8 mouse cellular contexts compared by ENCODE assay signal in genomic region chr19:53903507-53904321, GRCm38 (mm10). TPM values are rescaled to one million over a fixed set of nuclear protein-coding genes. Genes with fewer than 3 reads are reported as not detected.
DNase-seq lines count a peak whose midpoint lies in the region; ATAC-seq lines count a peak whose summit lies in the region.

No protein-coding gene starts in this region.

- H3K36me3 ChIP-seq in embryonic facial prominence, embryonic 10.5 days (replicated peaks), result no peaks in the 10 kb centered on the region
- peaks cover 4% of the 10 kb centered on the region; the same call in 1 of the 2 replicates for H3K36me3 ChIP-seq in limb, embryonic 15.5 days
- no peaks in the 10 kb centered on the region for H3K36me3 ChIP-seq in midbrain, embryonic 15.5 days (replicated peaks)
- H3K36me3 ChIP-seq in splenic B cell, adult 2 months (ENCODE audit: control insufficient read depth, insufficient read depth, low read length, poor library complexity, severe bottlenecking), result no peaks in the 10 kb centered on the region

- peak; percentile 31 for ATAC-seq in limb, embryonic 15.5 days (ENCODE audit: insufficient number of reproducible peaks, low FRiP score, low TSS enrichment, low read depth)
- peak; percentile 80 for ATAC-seq in midbrain, embryonic 15.5 days (replicated peaks)

- under 1% methylated on average over 83 of the region's 83 CpGs for WGBS in embryonic facial prominence, embryonic 10.5 days
- WGBS in limb, embryonic 15.5 days, result under 1% methylated on average over 74 of the region's 83 CpGs
- under 1% methylated on average over 57 of the region's 83 CpGs for WGBS in midbrain, embryonic 15.5 days

- DNase-seq in 416B (ENCODE audit: low read depth), result peak; percentile 79
- DNase-seq in adrenal gland, adult 2 months, result peak; percentile 76
- peak; percentile 65 for DNase-seq in embryonic facial prominence, embryonic 10.5 days (ENCODE audit: low spot score)
- DNase-seq in heart, adult 9 months (ENCODE audit: low spot score in 2 of 2), result peak; percentile 59 to 62
- DNase-seq in kidney, adult 8-10 months, result peak; percentile 39 to 46
- DNase-seq in splenic B cell, adult 2 months (ENCODE audit: low read depth, low spot score), result peak; percentile 76

- peak overlapping the region; percentile 95 for H3K27ac ChIP-seq in embryonic facial prominence, embryonic 10.5 days (replicated peaks)
- H3K27ac ChIP-seq in limb, embryonic 15.5 days, result peak overlapping the region; percentile 92
- peak overlapping the region; percentile 91 for H3K27ac ChIP-seq in midbrain, embryonic 15.5 days

- peaks cover 27% of the 10 kb centered on the region for H3K4me1 ChIP-seq in embryonic facial prominence, embryonic 10.5 days
- H3K4me1 ChIP-seq in limb, embryonic 15.5 days, result peaks cover 47% of the 10 kb centered on the region
- peaks cover 22% of the 10 kb centered on the region for H3K4me1 ChIP-seq in midbrain, embryonic 15.5 days

- H3K9ac ChIP-seq in limb, embryonic 15.5 days, result peak overlapping the region; percentile 86
- peak overlapping the region; percentile 92 for H3K9ac ChIP-seq in midbrain, embryonic 15.5 days

- H3K27me3 ChIP-seq in embryonic facial prominence, embryonic 10.5 days (replicated peaks; ENCODE audit: low read depth, poor library complexity, severe bottlenecking), result no peaks in the 10 kb centered on the region
- no peaks in the 10 kb centered on the region for H3K27me3 ChIP-seq in limb, embryonic 15.5 days
- no peaks in the 10 kb centered on the region for H3K27me3 ChIP-seq in midbrain, embryonic 15.5 days (replicated peaks)
- H3K27me3 ChIP-seq in splenic B cell, adult 2 months (ENCODE audit: control insufficient read depth, insufficient read depth, low read length, poor library complexity, severe bottlenecking), result no peaks in the 10 kb centered on the region

- peak overlapping the region; percentile 50 for H3K4me2 ChIP-seq in limb, embryonic 15.5 days
- peak overlapping the region; percentile 73 for H3K4me2 ChIP-seq in midbrain, embryonic 15.5 days

- no peaks in the 10 kb centered on the region for H3K9me3 ChIP-seq in embryonic facial prominence, embryonic 10.5 days
- H3K9me3 ChIP-seq in limb, embryonic 15.5 days, result no peaks in the 10 kb centered on the region
- H3K9me3 ChIP-seq in midbrain, embryonic 15.5 days, result no peaks in the 10 kb centered on the region

- peak overlapping the region; percentile 95 for H3K4me3 ChIP-seq in embryonic facial prominence, embryonic 10.5 days
- peak overlapping the region; percentile 77 for H3K4me3 ChIP-seq in limb, embryonic 15.5 days
- peak overlapping the region; percentile 97 for H3K4me3 ChIP-seq in midbrain, embryonic 15.5 days

RNA-seq across cellular contexts. Expression of gene Pdcd4, which starts 11.7 kb away (rescaled TPM):
- total RNA-seq in adrenal gland, adult 2 months (2021), result 100 to 1,000 TPM in 1 of 2 experiments, 10 to 100 TPM in 1; 75.5 to 102 TPM
- polyA plus RNA-seq in adrenal gland, adult 2 months (2012; rRNA removed), result 2.5 and 2.6 TPM in 2 replicates
- 66.5 and 78.8 TPM in 2 replicates for polyA plus RNA-seq in embryonic facial prominence, embryonic 10.5 days (2016; fragmentation: Nextera tagmentation; extraction: Ambion mirVana)
- 98.4 and 108 TPM in 2 replicates for polyA plus RNA-seq in limb, embryonic 15.5 days (2015; fragmentation: Nextera tagmentation; extraction: Ambion mirVana)
- polyA plus RNA-seq in midbrain, embryonic 15.5 days (2015; fragmentation: Nextera tagmentation; extraction: Ambion mirVana), result 59.7 and 64.9 TPM in 2 replicates

RNA-seq across cellular contexts. Expression of gene Shoc2, which starts 40.4 kb away (rescaled TPM):
- total RNA-seq in adrenal gland, adult 2 months (2021), result 10 to 100 TPM; 46.0 to 54.5 TPM
- 3.1 and 5.0 TPM in 2 replicates for polyA plus RNA-seq in adrenal gland, adult 2 months (2012; rRNA removed)
- 62.7 and 65.9 TPM in 2 replicates for polyA plus RNA-seq in embryonic facial prominence, embryonic 10.5 days (2016; fragmentation: Nextera tagmentation; extraction: Ambion mirVana)
- 48.5 and 48.9 TPM in 2 replicates for polyA plus RNA-seq in limb, embryonic 15.5 days (2015; fragmentation: Nextera tagmentation; extraction: Ambion mirVana)
- polyA plus RNA-seq in midbrain, embryonic 15.5 days (2015; fragmentation: Nextera tagmentation; extraction: Ambion mirVana), result 56.9 and 60.6 TPM in 2 replicates

RNA-seq across cellular contexts. Expression of gene Bbip1, which starts 40.7 kb away (rescaled TPM):
- total RNA-seq in adrenal gland, adult 2 months (2021), result 10 to 100 TPM; 25.6 to 30.8 TPM
- 1.3 and 2.9 TPM in 2 replicates for polyA plus RNA-seq in adrenal gland, adult 2 months (2012; rRNA removed)
- 86.7 and 89.7 TPM in 2 replicates for polyA plus RNA-seq in embryonic facial prominence, embryonic 10.5 days (2016; fragmentation: Nextera tagmentation; extraction: Ambion mirVana)
- polyA plus RNA-seq in limb, embryonic 15.5 days (2015; fragmentation: Nextera tagmentation; extraction: Ambion mirVana), result 59.5 and 62.5 TPM in 2 replicates
- 116 and 123 TPM in 2 replicates for polyA plus RNA-seq in midbrain, embryonic 15.5 days (2015; fragmentation: Nextera tagmentation; extraction: Ambion mirVana)

Comparison
In these comparisons a context has a peak if more than half of its experiments do, and no peak if none do; other contexts are left out.
1. Peak in every context shown above with its lines: DNase-seq, ATAC-seq, H3K4me3 ChIP-seq and H3K27ac ChIP-seq.
2. RNA of gene Pdcd4, which starts 11.7 kb away (polyA plus RNA-seq): 98.4 to 108 TPM in limb, embryonic 15.5 days, 66.5 to 78.8 TPM in embryonic facial prominence, embryonic 10.5 days and 59.7 to 64.9 TPM in midbrain, embryonic 15.5 days; 2.5 to 2.6 TPM in adrenal gland, adult 2 months; every median in the first group is over 10 times any median in the second.
3. RNA of gene Bbip1, which starts 40.7 kb away (polyA plus RNA-seq): 116 to 123 TPM in midbrain, embryonic 15.5 days, 86.7 to 89.7 TPM in embryonic facial prominence, embryonic 10.5 days and 59.5 to 62.5 TPM in limb, embryonic 15.5 days; 1.3 to 2.9 TPM in adrenal gland, adult 2 months; every median in the first group is over 10 times any median in the second.